Mouse (Mus musculus): ENCODE measurements at regions not wholly inside any gene's neighbourhood (a gene's known extent, or its start where the extent isn't known, plus 50 kb on each side); places are given as distances from the start of the nearest gene placed in this dataset.

- Histone ChIP-seq H3K4me1 (ENCODE audit: control insufficient read depth in 1 of 2, insufficient read depth in 2 of 2, low read length in 2 of 2) (no peaks in the 10 kb centered on the region), H3K27ac (ENCODE audit: control insufficient read depth, low read depth, low read length) (no peak overlapping the region), H3K9ac (ENCODE audit: control insufficient read depth, low read depth, low read length, poor library complexity, severe bottlenecking) (no peak overlapping the region), H3K36me3 (ENCODE audit: control insufficient read depth in 1 of 2, insufficient read depth in 2 of 2, low read length in 2 of 2) (no peaks in the 10 kb centered on the region), H3K27me3 (ENCODE audit: control insufficient read depth in 1 of 2, insufficient read depth in 2 of 2, low read length in 2 of 2) (no peaks in the 10 kb centered on the region), H3K4me3 (ENCODE audit: control insufficient read depth in 1 of 2, insufficient read depth in 1 of 2, low read depth in 2 of 2, low read length in 2 of 2) (no peak overlapping the region), H3K79me2 (ENCODE audit: control insufficient read depth, insufficient read depth, low read length, poor library complexity) (no peaks in the 10 kb centered on the region), H3K9me3 (replicated peaks; ENCODE audit: insufficient read depth, low read length) (no peaks in the 10 kb centered on the region)
- TF ChIP-seq ZMIZ1 (IDR thresholded peaks at IDR 0.05; ENCODE audit: low read depth, low read length) (no peak), GATA1 (IDR thresholded peaks at IDR 0.05; ENCODE audit: low read depth, low read length) (no peak), HCFC1 (IDR thresholded peaks at IDR 0.05; ENCODE audit: low read depth, low read length) (no peak), MAX (IDR thresholded peaks at IDR 0.05; ENCODE audit: low read length) (no peak), TBP (IDR thresholded peaks at IDR 0.05; ENCODE audit: low read depth, low read length) (no peak), MXI1 (IDR thresholded peaks at IDR 0.05; ENCODE audit: low read depth, low read length) (no peak), CHD2 (IDR thresholded peaks at IDR 0.05; ENCODE audit: low read length) (no peak), MYC (IDR thresholded peaks at IDR 0.05; ENCODE audit: low read depth, low read length) (no peak), USF2 (IDR thresholded peaks at IDR 0.05; ENCODE audit: borderline replicate concordance in 1 of 2, insufficient read depth in 1 of 2, low read depth in 1 of 2, low read length in 2 of 2) (no peak), SMC3 (IDR thresholded peaks at IDR 0.05; ENCODE audit: low read depth, low read length) (no peak), ZNF384 (IDR thresholded peaks at IDR 0.05; ENCODE audit: low read depth, low read length) (no peak), RCOR1 (IDR thresholded peaks at IDR 0.05; ENCODE audit: low read depth, low read length) (no peak), MYB (IDR thresholded peaks at IDR 0.05; ENCODE audit: low read depth, low read length) (no peak), BHLHE40 (IDR thresholded peaks at IDR 0.05; ENCODE audit: borderline replicate concordance, low read depth, low read length) (no peak), NRF1 (IDR thresholded peaks at IDR 0.05; ENCODE audit: insufficient read depth, low read depth, low read length, poor library complexity, severe bottlenecking) (no peak), GABPA (IDR thresholded peaks at IDR 0.05; ENCODE audit: low read depth, low read length) (no peak)
- DNase-seq (ENCODE audit: low read depth, low spot score): no peak
Observed at GRCm38 (mm10) chr1:92726341-92726740, 77.7 kb upstream of the Otos start.

GRCm38 (mm10) chr1:92724135-92724534, 75.5 kb upstream of the Otos start:
- H3K27me3 ChIP-seq (ENCODE audit: control insufficient read depth in 1 of 2, insufficient read depth in 2 of 2, low read length in 2 of 2): no peaks in the 10 kb centered on the region

More at GRCm38 (mm10) chr1:92724135-92724534, 75.5 kb upstream of the Otos start:
- Histone ChIP-seq H3K9ac (ENCODE audit: control insufficient read depth, low read depth, low read length, poor library complexity, severe bottlenecking) (no peak overlapping the region), H3K4me3 (ENCODE audit: control insufficient read depth in 1 of 2, insufficient read depth in 1 of 2, low read depth in 2 of 2, low read length in 2 of 2) (no peak overlapping the region), H3K36me3 (ENCODE audit: control insufficient read depth in 1 of 2, insufficient read depth in 2 of 2, low read length in 2 of 2) (no peaks in the 10 kb centered on the region), H3K4me1 (ENCODE audit: control insufficient read depth in 1 of 2, insufficient read depth in 2 of 2, low read length in 2 of 2) (no peaks in the 10 kb centered on the region; a peak in 1 of 4 replicates), H3K9me3 (replicated peaks; ENCODE audit: insufficient read depth, low read length) (no peaks in the 10 kb centered on the region), H3K79me2 (ENCODE audit: control insufficient read depth, insufficient read depth, low read length, poor library complexity) (no peaks in the 10 kb centered on the region), H3K27ac (ENCODE audit: control insufficient read depth, low read depth, low read length) (no peak overlapping the region)
- no peak for DNase-seq (ENCODE audit: low read depth, low spot score)
- no peak for TF ChIP-seq KAT2A (conservative IDR thresholded peaks at IDR 0.05; ENCODE audit: low read depth, low read length)
- TF ChIP-seq GATA1 (IDR thresholded peaks at IDR 0.05; ENCODE audit: low read depth, low read length): no peak
- no peak for TF ChIP-seq USF1 (IDR thresholded peaks at IDR 0.05; ENCODE audit: low read depth, low read length)
- no peak for TF ChIP-seq BHLHE40 (IDR thresholded peaks at IDR 0.05; ENCODE audit: borderline replicate concordance, low read depth, low read length)
- TF ChIP-seq POLR2A (IDR thresholded peaks at IDR 0.05; ENCODE audit: control insufficient read depth in 1 of 2, insufficient read depth in 1 of 2, low read depth in 1 of 2, low read length in 2 of 2, poor library complexity in 1 of 2): no peak
- no peak for TF ChIP-seq SMC3 (IDR thresholded peaks at IDR 0.05; ENCODE audit: low read depth, low read length)
- no peak for TF ChIP-seq HCFC1 (IDR thresholded peaks at IDR 0.05; ENCODE audit: low read depth, low read length)
- no peak for TF ChIP-seq POLR2AphosphoS5 (IDR thresholded peaks at IDR 0.05; ENCODE audit: borderline replicate concordance, low read depth, low read length)
- no peak for TF ChIP-seq MAZ (IDR thresholded peaks at IDR 0.05; ENCODE audit: low read depth, low read length)
- TF ChIP-seq ZKSCAN1 (IDR thresholded peaks at IDR 0.05; ENCODE audit: low read depth, low read length): no peak
